Mouse (Mus musculus) cortical plate, adult 2 months (tissue): ENCODE measurements at regions not wholly inside any gene's neighbourhood (a gene's known extent, or its start where the extent isn't known, plus 50 kb on each side); places are given as distances from the start of the nearest gene placed in this dataset.

Source experiments
- H3K27ac ChIP-seq: fragments of 200-500 bp; 2 replicates; pipeline ENCODE4 v1.5.1; 2012; ENCODE audit warnings: low read length, control low read depth, inconsistent platforms; ENCODE audit not compliant: insufficient read depth
- H3K4me1 ChIP-seq: fragments of 200-500 bp; 2 replicates; pipeline ENCODE4 v1.6.1; 2011; ENCODE audit warnings: low read length; ENCODE audit not compliant: control insufficient read depth, insufficient read depth
- H3K4me3 ChIP-seq: fragments of 200-500 bp; 2 replicates; pipeline ENCODE4 v1.5.1; 2011; ENCODE audit warnings: mild to moderate bottlenecking, low read length, control low read depth; ENCODE audit not compliant: insufficient read depth
- CTCF ChIP-seq: fragments of 200-500 bp; IDR thresholded peaks from 2 replicates; pipeline ENCODE4 v1.5.1; 2011; ENCODE audit warnings: mild to moderate bottlenecking, control low read depth, low read length; ENCODE audit not compliant: insufficient read depth; ENCODE audit errors: extremely low read depth
- POLR2A ChIP-seq: fragments of 200-500 bp; IDR thresholded peaks from 2 replicates; pipeline ENCODE4 v1.6.1; 2011; ENCODE audit warnings: mild to moderate bottlenecking, low read length, control low read depth; ENCODE audit not compliant: insufficient read depth; ENCODE audit errors: extremely low read depth

- Histone ChIP-seq H3K27ac (no peak overlapping the region), H3K4me1 (peaks cover 2% of the 10 kb centered on the region; the same call in 1 of the 2 replicates), H3K4me3 (no peak overlapping the region)
- TF ChIP-seq POLR2A (no peak), CTCF (no peak)
These were observed 324.9 kb downstream of the Icos start for GRCm38 (mm10) chr1:61302570-61303071.

GRCm38 (mm10) chr1:61306296-61306695 lies 328.6 kb downstream of the Icos start:
- TF ChIP-seq CTCF = no peak
- no peak for TF ChIP-seq POLR2A
- no peak overlapping the region for H3K4me3 ChIP-seq
- H3K27ac ChIP-seq = no peak overlapping the region

GRCm38 (mm10) chr1:61309563-61309962 lies 329.1 kb upstream of the Pard3b start:
- Histone ChIP-seq H3K27ac (no peak overlapping the region), H3K4me1 (no peaks in the 10 kb centered on the region), H3K4me3 (no peak overlapping the region)
- TF ChIP-seq CTCF (no peak), POLR2A (no peak)

More at GRCm38 (mm10) chr1:61306296-61306695, 328.6 kb downstream of the Icos start:
- peaks cover 2% of the 10 kb centered on the region; the same call in 1 of the 2 replicates for H3K4me1 ChIP-seq

GRCm38 (mm10) chr1:61310063-61310760 lies 328.4 kb upstream of the Pard3b start:
- TF ChIP-seq CTCF (no peak), POLR2A (no peak)
- Histone ChIP-seq H3K27ac (no peak overlapping the region), H3K4me1 (no peaks in the 10 kb centered on the region), H3K4me3 (no peak overlapping the region)

GRCm38 (mm10) chr1:61310761-61311090 lies 327.9 kb upstream of the Pard3b start:
- no peak overlapping the region for H3K4me3 ChIP-seq
- TF ChIP-seq CTCF (no peak), POLR2A (no peak)
- no peaks in the 10 kb centered on the region for H3K4me1 ChIP-seq
- H3K27ac ChIP-seq = no peak overlapping the region

- no peaks in the 10 kb centered on the region for H3K4me1 ChIP-seq
- no peak overlapping the region for H3K4me3 ChIP-seq
- no peak overlapping the region for H3K27ac ChIP-seq
- TF ChIP-seq CTCF (no peak), POLR2A (no peak)
These were observed 325.4 kb upstream of the Pard3b start for GRCm38 (mm10) chr1:61313196-61313595.

- no peak for TF ChIP-seq CTCF
- TF ChIP-seq POLR2A = no peak
- Histone ChIP-seq H3K4me1 (no peaks in the 10 kb centered on the region), H3K27ac (no peak overlapping the region), H3K4me3 (no peak overlapping the region)
These were observed 322.4 kb upstream of the Pard3b start for GRCm38 (mm10) chr1:61316261-61316660.

GRCm38 (mm10) chr1:61316736-61317135 lies 321.9 kb upstream of the Pard3b start:
- TF ChIP-seq POLR2A (no peak), CTCF (no peak)
- H3K4me3 ChIP-seq = no peak overlapping the region
- no peaks in the 10 kb centered on the region for H3K4me1 ChIP-seq
- no peak overlapping the region for H3K27ac ChIP-seq

GRCm38 (mm10) chr1:61318042-61318441 lies 320.6 kb upstream of the Pard3b start:
- Histone ChIP-seq H3K4me1 (no peaks in the 10 kb centered on the region), H3K27ac (no peak overlapping the region), H3K4me3 (no peak overlapping the region)
- no peak for TF ChIP-seq POLR2A

GRCm38 (mm10) chr1:61321513-61322145 lies 317.0 kb upstream of the Pard3b start:
- H3K4me1 ChIP-seq = no peaks in the 10 kb centered on the region
- TF ChIP-seq POLR2A (no peak), CTCF (no peak)
- no peak overlapping the region for H3K27ac ChIP-seq
- H3K4me3 ChIP-seq = no peak overlapping the region

- H3K4me3 ChIP-seq = no peak overlapping the region
- TF ChIP-seq POLR2A (no peak), CTCF (no peak)
- H3K27ac ChIP-seq = no peak overlapping the region
- no peaks in the 10 kb centered on the region for H3K4me1 ChIP-seq
These were observed 307.2 kb upstream of the Pard3b start for GRCm38 (mm10) chr1:61331456-61331855.
